Mouse (Mus musculus): ENCODE measurements around the gene Gprc5b. TPM values are rescaled to one million over a fixed set of nuclear protein-coding genes. Genes with fewer than 3 reads are reported as not detected.

Gprc5b gene
- polyA plus RNA-seq, 1 experiment from 2014 or later = 8.4 TPM

- Histone ChIP-seq H3K4me3 (ENCODE audit: low read length) (no peak overlapping the region), H3K27me3 (replicated peaks; ENCODE audit: control insufficient read depth, insufficient read depth, low read length) (no peaks in the 10 kb centered on the region), H3K27ac (ENCODE audit: low read depth, low read length) (no peak overlapping the region), H3K36me3 (ENCODE audit: control insufficient read depth, insufficient read depth, low read length) (no peaks in the 10 kb centered on the region), H3K9ac (ENCODE audit: low read depth, low read length) (no peak overlapping the region), H3K9me3 (ENCODE audit: control insufficient read depth, low read length) (no peaks in the 10 kb centered on the region), H3K4me1 (ENCODE audit: control insufficient read depth, insufficient read depth, low read depth, low read length) (no peaks in the 10 kb centered on the region), H3K4me2 (ENCODE audit: low read length) (no peak overlapping the region)
- ATAC-seq = no peak
- 54% methylated on average over 2 of the region's 2 CpGs for WGBS
Observed at GRCm38 (mm10) chr7:118948677-118949282, 46.2 kb downstream of the Gprc5b start.

- ATAC-seq = no peak
- H3K36me3 ChIP-seq (ENCODE audit: control insufficient read depth, insufficient read depth, low read length) = no peaks in the 10 kb centered on the region
- no peak overlapping the region for H3K4me2 ChIP-seq (ENCODE audit: low read length)
- H3K27ac ChIP-seq (ENCODE audit: low read depth, low read length) = no peak overlapping the region
- H3K4me1 ChIP-seq (ENCODE audit: control insufficient read depth, insufficient read depth, low read depth, low read length) = no peaks in the 10 kb centered on the region
- no peak overlapping the region for H3K4me3 ChIP-seq (ENCODE audit: low read length)
- no peaks in the 10 kb centered on the region for H3K27me3 ChIP-seq (replicated peaks; ENCODE audit: control insufficient read depth, insufficient read depth, low read length)
- no peaks in the 10 kb centered on the region for H3K9me3 ChIP-seq (ENCODE audit: control insufficient read depth, low read length)
- no peak overlapping the region for H3K9ac ChIP-seq (ENCODE audit: low read depth, low read length)
- WGBS = 64% methylated on average over 3 of the region's 3 CpGs
Observed at GRCm38 (mm10) chr7:118947241-118947640, 47.8 kb downstream of the Gprc5b start.

- no peaks in the 10 kb centered on the region for H3K36me3 ChIP-seq (ENCODE audit: control insufficient read depth, insufficient read depth, low read length)
- no peaks in the 10 kb centered on the region for H3K4me1 ChIP-seq (ENCODE audit: control insufficient read depth, insufficient read depth, low read depth, low read length)
- no peaks in the 10 kb centered on the region for H3K9me3 ChIP-seq (ENCODE audit: control insufficient read depth, low read length)
- H3K9ac ChIP-seq (ENCODE audit: low read depth, low read length) = no peak overlapping the region
- ATAC-seq = no peak
- WGBS = 35% methylated on average over 2 of the region's 2 CpGs
- H3K27me3 ChIP-seq (replicated peaks; ENCODE audit: control insufficient read depth, insufficient read depth, low read length) = no peaks in the 10 kb centered on the region
- no peak overlapping the region for H3K27ac ChIP-seq (ENCODE audit: low read depth, low read length)
- H3K4me2 ChIP-seq (ENCODE audit: low read length) = no peak overlapping the region
- H3K4me3 ChIP-seq (ENCODE audit: low read length) = no peak overlapping the region
Observed at GRCm38 (mm10) chr7:118944884-118945283, 50.1 kb downstream of the Gprc5b start.

GRCm38 (mm10) chr7:118943170-118943569 lies 51.8 kb downstream of the Gprc5b start:
- no peak overlapping the region for H3K4me2 ChIP-seq (ENCODE audit: low read length)
- no peaks in the 10 kb centered on the region for H3K4me1 ChIP-seq (ENCODE audit: control insufficient read depth, insufficient read depth, low read depth, low read length)
- ATAC-seq = no peak
- no peaks in the 10 kb centered on the region for H3K27me3 ChIP-seq (replicated peaks; ENCODE audit: control insufficient read depth, insufficient read depth, low read length)
- H3K27ac ChIP-seq (ENCODE audit: low read depth, low read length) = no peak overlapping the region
- no peaks in the 10 kb centered on the region for H3K9me3 ChIP-seq (ENCODE audit: control insufficient read depth, low read length)
- no peaks in the 10 kb centered on the region for H3K36me3 ChIP-seq (ENCODE audit: control insufficient read depth, insufficient read depth, low read length)
- H3K9ac ChIP-seq (ENCODE audit: low read depth, low read length) = no peak overlapping the region
- WGBS = 42% methylated on average over 7 of the region's 7 CpGs
- H3K4me3 ChIP-seq (ENCODE audit: low read length) = no peak overlapping the region

GRCm38 (mm10) chr7:118942297-118942696 lies 52.7 kb downstream of the Gprc5b start:
- Histone ChIP-seq H3K4me1 (ENCODE audit: control insufficient read depth, insufficient read depth, low read depth, low read length) (no peaks in the 10 kb centered on the region), H3K27ac (ENCODE audit: low read depth, low read length) (no peak overlapping the region), H3K4me2 (ENCODE audit: low read length) (no peak overlapping the region), H3K4me3 (ENCODE audit: low read length) (no peak overlapping the region), H3K27me3 (replicated peaks; ENCODE audit: control insufficient read depth, insufficient read depth, low read length) (no peaks in the 10 kb centered on the region), H3K36me3 (ENCODE audit: control insufficient read depth, insufficient read depth, low read length) (no peaks in the 10 kb centered on the region), H3K9ac (ENCODE audit: low read depth, low read length) (no peak overlapping the region), H3K9me3 (ENCODE audit: control insufficient read depth, low read length) (no peaks in the 10 kb centered on the region)
- WGBS = 90% methylated on average over 3 of the region's 3 CpGs
- ATAC-seq = no peak

- no peak overlapping the region for H3K9ac ChIP-seq (ENCODE audit: low read depth, low read length)
- H3K4me2 ChIP-seq (ENCODE audit: low read length) = no peak overlapping the region
- no peak for ATAC-seq
- no peak overlapping the region for H3K4me3 ChIP-seq (ENCODE audit: low read length)
- H3K27ac ChIP-seq (ENCODE audit: low read depth, low read length) = no peak overlapping the region
- no peaks in the 10 kb centered on the region; the same call in 1 of the 2 replicates for H3K4me1 ChIP-seq (ENCODE audit: control insufficient read depth, insufficient read depth, low read depth, low read length)
- H3K27me3 ChIP-seq (replicated peaks; ENCODE audit: control insufficient read depth, insufficient read depth, low read length) = no peaks in the 10 kb centered on the region
- 79% methylated on average over 11 of the region's 11 CpGs for WGBS
- no peaks in the 10 kb centered on the region for H3K9me3 ChIP-seq (ENCODE audit: control insufficient read depth, low read length)
- H3K36me3 ChIP-seq (ENCODE audit: control insufficient read depth, insufficient read depth, low read length) = no peaks in the 10 kb centered on the region
Observed at GRCm38 (mm10) chr7:118937469-118938387, 57.3 kb downstream of the Gprc5b start.

GRCm38 (mm10) chr7:118936844-118937243 lies 58.2 kb downstream of the Gprc5b start:
- H3K36me3 ChIP-seq (ENCODE audit: control insufficient read depth, insufficient read depth, low read length) = no peaks in the 10 kb centered on the region
- ATAC-seq = 0 out of 2 replicates have a peak, but pooled peaks have one; percentile 48
- 14% methylated on average over 4 of the region's 4 CpGs for WGBS
- no peaks in the 10 kb centered on the region for H3K9me3 ChIP-seq (ENCODE audit: control insufficient read depth, low read length)
- H3K27ac ChIP-seq (ENCODE audit: low read depth, low read length) = no peak overlapping the region
- no peaks in the 10 kb centered on the region; the same call in 1 of the 2 replicates for H3K4me1 ChIP-seq (ENCODE audit: control insufficient read depth, insufficient read depth, low read depth, low read length)
- H3K27me3 ChIP-seq (replicated peaks; ENCODE audit: control insufficient read depth, insufficient read depth, low read length) = no peaks in the 10 kb centered on the region
- no peak overlapping the region for H3K9ac ChIP-seq (ENCODE audit: low read depth, low read length)
- H3K4me2 ChIP-seq (ENCODE audit: low read length) = no peak overlapping the region
- H3K4me3 ChIP-seq (ENCODE audit: low read length) = no peak overlapping the region

GRCm38 (mm10) chr7:118935306-118935705 lies 59.7 kb downstream of the Gprc5b start:
- H3K9ac ChIP-seq (ENCODE audit: low read depth, low read length) = no peak overlapping the region
- no peak overlapping the region for H3K4me3 ChIP-seq (ENCODE audit: low read length)
- no peaks in the 10 kb centered on the region; the same call in 1 of the 2 replicates for H3K4me1 ChIP-seq (ENCODE audit: control insufficient read depth, insufficient read depth, low read depth, low read length)
- no peak overlapping the region for H3K4me2 ChIP-seq (ENCODE audit: low read length)
- no peaks in the 10 kb centered on the region for H3K36me3 ChIP-seq (ENCODE audit: control insufficient read depth, insufficient read depth, low read length)
- no peaks in the 10 kb centered on the region for H3K27me3 ChIP-seq (replicated peaks; ENCODE audit: control insufficient read depth, insufficient read depth, low read length)
- H3K27ac ChIP-seq (ENCODE audit: low read depth, low read length) = no peak overlapping the region
- WGBS = 79% methylated on average over 2 of the region's 2 CpGs
- no peak for ATAC-seq
- no peaks in the 10 kb centered on the region for H3K9me3 ChIP-seq (ENCODE audit: control insufficient read depth, low read length)
